Mouse (Mus musculus): Measurements from ENCODE around the gene Ppm1h. TPM values are rescaled to one million over a fixed set of nuclear protein-coding genes. Genes with fewer than 3 reads are reported as not detected.

Ppm1h gene
- total RNA-seq, 2 experiments from 2014 or later: 1.1 to 2.6 TPM

- DNase-seq: no peak
- intact Hi-C loops (cut with DNase I): no loop called here
These were observed 62.6 kb downstream of the Ppm1h start for GRCm38 (mm10) chr10:122741191-122741590.

GRCm38 (mm10) chr10:122742136-122742535 is 63.6 kb downstream of the Ppm1h start:
- DNase-seq: no peak
- intact Hi-C loops (cut with DNase I): no loop called here

GRCm38 (mm10) chr10:122743361-122743760 is 64.8 kb downstream of the Ppm1h start:
- intact Hi-C loops (cut with DNase I): no loop called here
- DNase-seq: no peak

DNA sequence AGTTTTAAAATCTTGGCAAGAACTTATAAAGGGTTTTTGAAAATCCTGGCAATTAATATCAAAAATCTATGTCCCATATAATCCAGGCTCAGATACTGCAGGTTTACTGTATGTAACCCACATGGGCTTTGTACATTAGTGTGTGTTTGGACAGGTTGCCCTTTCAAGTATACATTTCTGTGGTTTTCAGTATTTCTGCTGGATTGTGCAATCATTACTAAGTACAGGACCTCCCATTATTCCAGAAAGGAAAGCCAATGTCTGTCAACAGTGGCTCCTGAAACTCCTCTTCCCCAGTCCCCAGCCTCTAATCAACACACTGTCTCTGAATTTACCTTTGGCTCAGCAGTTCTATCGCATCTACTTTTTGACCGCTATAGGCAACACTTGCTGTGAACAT is 66.4 kb downstream of the Ppm1h start:
- intact Hi-C loops (cut with DNase I): no loop called here

DNA sequence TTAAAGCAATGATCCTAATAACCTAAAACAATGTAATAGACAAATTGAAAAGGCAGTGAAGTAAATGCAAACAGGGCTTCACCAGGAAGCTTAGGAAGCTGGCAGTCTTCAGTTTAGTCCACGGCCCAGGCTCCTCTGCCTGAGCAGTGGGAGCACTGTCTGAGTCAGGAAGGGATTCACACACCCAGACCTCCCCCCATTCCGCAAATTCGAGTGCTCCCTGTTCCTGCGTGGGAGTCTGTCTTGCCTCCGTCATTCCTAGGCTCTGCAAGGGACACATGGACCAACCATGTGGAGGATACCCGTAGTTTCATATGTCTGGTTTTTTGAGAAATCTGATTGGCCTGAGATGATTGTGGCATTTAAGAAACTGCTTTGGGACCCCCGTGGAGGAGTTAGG is 67.6 kb downstream of the Ppm1h start:
- no peak for DNase-seq
- intact Hi-C loops (cut with DNase I): no loop called here

More for the DNA sequence above, 66.4 kb downstream of the Ppm1h start:
- DNase-seq: no peak

DNA sequence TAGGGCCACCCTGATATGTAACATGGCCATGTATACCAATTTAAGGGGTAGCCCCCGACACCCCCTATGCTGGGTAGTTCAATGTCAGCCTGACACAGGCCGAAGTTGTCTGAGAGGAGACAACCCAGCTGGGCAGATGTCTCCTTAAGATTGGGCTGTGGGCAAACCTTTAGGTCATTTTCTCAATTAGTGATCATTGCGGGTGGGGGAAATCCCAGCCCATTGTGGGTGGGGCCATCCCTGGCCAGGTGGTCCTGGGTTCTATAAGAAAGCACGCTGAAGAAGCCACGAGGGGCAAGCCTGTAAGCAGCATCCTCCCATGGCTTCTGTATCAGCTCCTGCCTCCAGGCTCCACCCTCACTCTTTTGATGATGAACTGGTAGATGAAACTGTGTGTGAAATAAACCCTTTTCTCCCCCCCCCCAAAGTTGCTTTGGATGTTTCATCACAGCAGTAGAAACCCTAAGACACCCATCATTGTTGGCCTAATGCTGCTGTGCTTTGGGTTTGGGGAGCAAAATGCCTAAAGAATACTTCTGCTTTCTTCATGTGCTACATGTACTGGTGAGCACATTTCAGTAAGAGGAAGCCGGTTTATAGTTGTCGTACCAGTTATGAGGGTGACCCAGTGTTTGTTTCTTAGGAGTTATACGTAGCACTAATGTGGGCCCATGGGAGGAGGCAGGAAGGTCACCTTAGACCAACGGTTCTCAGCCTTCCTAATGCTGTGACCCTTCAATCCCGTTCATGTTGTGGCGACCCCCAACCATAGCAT is 68.8 kb downstream of the Ppm1h start:
- intact Hi-C loops (cut with DNase I): no loop called here
- no peak for DNase-seq

GRCm38 (mm10) chr10:122748361-122748951 is 69.9 kb downstream of the Ppm1h start:
- no peak for DNase-seq
- intact Hi-C loops (cut with DNase I): no loop called here

DNA sequence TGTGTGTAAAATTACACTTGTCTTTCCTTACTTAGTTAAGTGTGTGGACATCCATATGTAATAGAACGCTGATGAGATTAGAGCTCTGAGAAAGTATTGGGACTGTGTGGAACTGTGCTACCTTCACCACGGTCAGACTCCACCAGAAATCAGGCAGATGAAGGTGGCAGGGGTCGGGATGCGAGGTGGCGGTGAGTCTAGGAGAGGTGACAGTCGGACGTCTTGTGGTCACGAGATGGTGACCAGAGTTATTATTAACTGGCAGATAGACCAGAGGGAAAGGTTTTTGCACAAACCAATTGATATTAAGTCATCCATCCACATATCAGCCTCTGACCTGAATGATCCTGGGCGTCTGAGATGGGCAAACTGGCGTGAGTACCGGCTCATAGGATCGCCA is 70.5 kb downstream of the Ppm1h start:
- intact Hi-C loops (cut with DNase I): no loop called here
- no peak for DNase-seq

GRCm38 (mm10) chr10:122749876-122750275 is 71.3 kb downstream of the Ppm1h start:
- intact Hi-C loops (cut with DNase I): no loop called here

GRCm38 (mm10) chr10:122752950-122753923 is 74.7 kb downstream of the Ppm1h start:
- no peak for DNase-seq
- intact Hi-C loops (cut with DNase I): no loop called here

More at GRCm38 (mm10) chr10:122749876-122750275, 71.3 kb downstream of the Ppm1h start:
- no peak for DNase-seq

DNA sequence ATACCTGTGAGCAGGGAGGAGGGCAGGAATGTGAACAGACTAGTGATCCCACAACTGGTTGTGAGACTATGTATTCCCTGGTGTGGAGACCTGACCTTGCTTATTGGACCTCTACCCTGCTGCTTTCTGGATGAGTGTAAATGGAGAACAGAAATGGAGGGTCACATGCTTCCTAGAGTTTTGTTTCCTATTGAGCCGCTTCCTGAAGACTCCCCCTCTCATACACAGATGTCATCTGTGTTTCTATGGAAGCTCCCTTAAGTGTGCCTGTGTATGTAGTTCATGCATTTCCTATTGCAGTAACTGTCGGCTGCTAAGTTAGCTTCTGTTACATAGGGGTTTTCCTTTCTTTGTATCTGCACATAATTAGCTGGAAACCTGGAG is 75.4 kb downstream of the Ppm1h start:
- DNase-seq: no peak
- intact Hi-C loops (cut with DNase I): no loop called here

- DNase-seq: no peak
- intact Hi-C loops (cut with DNase I): no loop called here
These were observed 76.4 kb downstream of the Ppm1h start for GRCm38 (mm10) chr10:122754967-122755366.

GRCm38 (mm10) chr10:122756879-122757530 is 78.4 kb downstream of the Ppm1h start:
- intact Hi-C loops (cut with DNase I): no loop called here
- no peak for DNase-seq

DNA sequence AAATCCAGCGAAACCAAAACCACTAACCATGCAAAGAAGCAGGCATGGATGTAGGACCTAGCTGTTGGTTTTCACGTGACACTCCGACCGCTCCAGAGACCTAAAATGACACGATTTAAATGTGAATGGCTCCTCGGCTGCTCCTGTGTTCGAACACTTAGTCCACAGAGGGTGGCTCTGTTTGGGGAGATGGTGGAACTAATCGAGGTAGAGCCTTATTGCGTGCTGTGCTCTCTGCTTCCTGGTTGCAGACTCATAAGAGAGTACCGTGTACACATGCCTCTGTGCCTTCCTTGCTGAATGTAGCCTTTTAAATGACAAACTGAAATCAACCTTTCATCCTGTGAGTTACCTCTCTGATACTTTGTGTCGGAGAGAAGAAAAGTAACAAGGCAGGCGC is 79.2 kb downstream of the Ppm1h start:
- intact Hi-C loops (cut with DNase I): no loop called here
- no peak for DNase-seq

GRCm38 (mm10) chr10:122758346-122758745 is 79.8 kb downstream of the Ppm1h start:
- DNase-seq: no peak
- intact Hi-C loops (cut with DNase I): no loop called here

GRCm38 (mm10) chr10:122759729-122760128 is 81.2 kb downstream of the Ppm1h start:
- intact Hi-C loops (cut with DNase I): no loop called here

GRCm38 (mm10) chr10:122760469-122761307 is 82.1 kb downstream of the Ppm1h start:
- no peak for DNase-seq

More at GRCm38 (mm10) chr10:122759729-122760128, 81.2 kb downstream of the Ppm1h start:
- DNase-seq: no peak

GRCm38 (mm10) chr10:122762772-122763511 is 84.4 kb downstream of the Ppm1h start:
- intact Hi-C loops (cut with DNase I): no loop called here

More at GRCm38 (mm10) chr10:122760469-122761307, 82.1 kb downstream of the Ppm1h start:
- intact Hi-C loops (cut with DNase I): no loop called here

GRCm38 (mm10) chr10:122763596-122763995 is 85.0 kb downstream of the Ppm1h start:
- intact Hi-C loops (cut with DNase I): no loop called here
- no peak for DNase-seq

More at GRCm38 (mm10) chr10:122762772-122763511, 84.4 kb downstream of the Ppm1h start:
- no peak for DNase-seq
